ENCODE assay signal across 11 mouse cellular contexts in the genomic region with DNA sequence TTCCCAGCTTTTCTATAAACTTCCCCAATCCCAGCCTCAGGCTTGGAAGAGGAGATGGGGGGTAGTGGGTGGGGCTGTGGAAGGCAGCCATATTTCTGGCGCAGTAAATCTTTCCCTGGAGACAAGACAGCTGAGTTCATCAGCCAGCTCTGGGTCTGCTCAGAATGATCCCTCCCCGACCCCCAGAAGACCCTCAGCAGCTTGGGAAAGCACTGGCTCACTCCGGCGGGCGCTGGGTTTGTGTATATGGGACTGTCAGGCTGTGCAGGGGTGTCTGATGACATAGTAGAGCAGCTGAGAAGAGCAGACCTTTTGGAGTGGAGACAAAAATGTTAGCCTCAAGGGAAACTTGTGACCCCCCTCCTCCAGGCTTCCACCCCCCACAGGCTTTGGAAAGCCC.
A peak's percentile ranks its signal among the peaks of the same experiment; 100 is the strongest.
DNase-seq lines count a peak whose midpoint lies in the region; ATAC-seq and TF ChIP-seq lines count a peak whose summit lies in the region.
"Had no signal": no experiment of that assay in that cellular context is flagged by ENCODE, and none has a peak within 500 bp of the region (broad histone marks: within the 10 kb centered on the region; RNA-seq: fewer than 3 reads in every experiment).

No protein-coding gene starts in this region.

- peak overlapping the region; percentile 54 for H3K27ac ChIP-seq in hindbrain, embryonic 10.5 days
- no peak overlapping the region for H3K27ac ChIP-seq in hindbrain, embryonic 14.5 days
- no peak overlapping the region; the same call in 1 of the 2 replicates for H3K27ac ChIP-seq in lung, embryonic 16.5 days (ENCODE audit: low read length)
- H3K27ac ChIP-seq in intestine, postnatal 0 days (ENCODE audit: low read depth, low read length): no peak overlapping the region
- peak overlapping the region; percentile 96 for H3K27ac ChIP-seq in stomach, embryonic 15.5 days
- H3K27ac ChIP-seq: midbrain, embryonic 15.5 days had no signal

- peaks cover 71% of the 10 kb centered on the region for H3K4me1 ChIP-seq in hindbrain, embryonic 10.5 days (replicated peaks)
- H3K4me1 ChIP-seq in hindbrain, embryonic 14.5 days (replicated peaks; ENCODE audit: control insufficient read depth, insufficient read depth, low read length): peaks cover 26% of the 10 kb centered on the region
- H3K4me1 ChIP-seq in lung, embryonic 16.5 days (replicated peaks; ENCODE audit: control insufficient read depth, insufficient read depth, low read length): peaks cover 58% of the 10 kb centered on the region
- peaks cover 5% of the 10 kb centered on the region; the same call in 1 of the 2 replicates for H3K4me1 ChIP-seq in lung, adult 2 months (ENCODE audit: control insufficient read depth, insufficient read depth, low read length)
- H3K4me1 ChIP-seq in intestine, postnatal 0 days (replicated peaks; ENCODE audit: control insufficient read depth, insufficient read depth, low read length): 0 out of 2 replicates have a peak, but pooled peaks cover 4% of the 10 kb centered on the region
- H3K4me1 ChIP-seq in stomach, embryonic 15.5 days: peaks cover 40% of the 10 kb centered on the region

- no peaks in the 10 kb centered on the region for H3K36me3 ChIP-seq in hindbrain, embryonic 10.5 days
- no peaks in the 10 kb centered on the region for H3K36me3 ChIP-seq in hindbrain, embryonic 14.5 days (replicated peaks; ENCODE audit: control insufficient read depth, insufficient read depth)
- no peaks in the 10 kb centered on the region for H3K36me3 ChIP-seq in lung, embryonic 16.5 days (ENCODE audit: control insufficient read depth, insufficient read depth, low read length)
- no peaks in the 10 kb centered on the region for H3K36me3 ChIP-seq in intestine, postnatal 0 days (ENCODE audit: control insufficient read depth, insufficient read depth)
- no peaks in the 10 kb centered on the region for H3K36me3 ChIP-seq in stomach, embryonic 15.5 days
- H3K36me3 ChIP-seq: midbrain, embryonic 15.5 days had no signal

- intact Hi-C loops in left cerebral cortex, postnatal 25 days (cut with DNase I): no loop called here

- WGBS in hindbrain, embryonic 10.5 days: 60% methylated on average over 5 of the region's 5 CpGs
- 47% methylated on average over 5 of the region's 5 CpGs for WGBS in hindbrain, embryonic 14.5 days
- WGBS in lung, embryonic 16.5 days: 43% methylated on average over 5 of the region's 5 CpGs
- 58% methylated on average over 5 of the region's 5 CpGs for WGBS in lung, adult 2 months
- 63% methylated on average over 5 of the region's 5 CpGs for WGBS in intestine, postnatal 0 days
- 36% methylated on average over 5 of the region's 5 CpGs for WGBS in stomach, embryonic 15.5 days

- no peak for ATAC-seq in hindbrain, embryonic 14.5 days (ENCODE audit: low FRiP score)
- peak; percentile 91 for ATAC-seq in lung, embryonic 16.5 days (ENCODE audit: low read depth)
- 0 out of 2 replicates have a peak, but pooled peaks have one; percentile 29 for ATAC-seq in intestine, postnatal 0 days
- peak; percentile 79 for ATAC-seq in stomach, embryonic 15.5 days (ENCODE audit: insufficient read depth, low FRiP score, low read depth)
- ATAC-seq: CD4-positive, CD25-positive, alpha-beta regulatory T cell, adult 4 months; midbrain, embryonic 15.5 days had no signal

- no peak overlapping the region for H3K4me3 ChIP-seq in hindbrain, embryonic 10.5 days
- H3K4me3 ChIP-seq in hindbrain, embryonic 14.5 days (replicated peaks; ENCODE audit: low read length): no peak overlapping the region
- no peak overlapping the region for H3K4me3 ChIP-seq in lung, embryonic 16.5 days (ENCODE audit: low read length)
- no peak overlapping the region for H3K4me3 ChIP-seq in lung, adult 2 months (replicated peaks; ENCODE audit: extremely low read depth, low read depth, low read length)
- no peak overlapping the region for H3K4me3 ChIP-seq in intestine, postnatal 0 days (ENCODE audit: low read depth, low read length)
- no peak overlapping the region for H3K4me3 ChIP-seq in stomach, embryonic 15.5 days (replicated peaks)
- H3K4me3 ChIP-seq: midbrain, embryonic 15.5 days had no signal

- no peaks in the 10 kb centered on the region for H3K9me3 ChIP-seq in hindbrain, embryonic 10.5 days
- no peaks in the 10 kb centered on the region for H3K9me3 ChIP-seq in hindbrain, embryonic 14.5 days (ENCODE audit: control insufficient read depth, low read length)
- H3K9me3 ChIP-seq in lung, embryonic 16.5 days (ENCODE audit: control insufficient read depth, low read length): no peaks in the 10 kb centered on the region
- H3K9me3 ChIP-seq in intestine, postnatal 0 days (ENCODE audit: control insufficient read depth): no peaks in the 10 kb centered on the region
- H3K9me3 ChIP-seq in stomach, embryonic 15.5 days: no peaks in the 10 kb centered on the region
- H3K9me3 ChIP-seq: midbrain, embryonic 15.5 days had no signal

- no peak overlapping the region for H3K4me2 ChIP-seq in hindbrain, embryonic 14.5 days (replicated peaks)
- H3K4me2 ChIP-seq in lung, embryonic 16.5 days (ENCODE audit: low read depth, low read length): no peak overlapping the region
- H3K4me2 ChIP-seq in intestine, postnatal 0 days (replicated peaks; ENCODE audit: low read depth): no peak overlapping the region
- no peak overlapping the region for H3K4me2 ChIP-seq in stomach, embryonic 15.5 days
- H3K4me2 ChIP-seq: midbrain, embryonic 15.5 days had no signal

- H3K9ac ChIP-seq in hindbrain, embryonic 14.5 days: no peak overlapping the region
- no peak overlapping the region for H3K9ac ChIP-seq in lung, embryonic 16.5 days (ENCODE audit: low read length)
- no peak overlapping the region for H3K9ac ChIP-seq in intestine, postnatal 0 days (ENCODE audit: low read depth, low read length)
- no peak overlapping the region for H3K9ac ChIP-seq in stomach, embryonic 15.5 days
- H3K9ac ChIP-seq: midbrain, embryonic 15.5 days had no signal

- TF ChIP-seq POLR2A in lung, adult 2 months (IDR thresholded peaks at IDR 0.05; ENCODE audit: borderline replicate concordance, extremely low read depth, low read depth, low read length): no peak

- no peaks in the 10 kb centered on the region for H3K27me3 ChIP-seq in hindbrain, embryonic 10.5 days (ENCODE audit: insufficient read depth, poor library complexity, severe bottlenecking)
- no peaks in the 10 kb centered on the region for H3K27me3 ChIP-seq in hindbrain, embryonic 14.5 days (ENCODE audit: control insufficient read depth, insufficient read depth, low read length)
- no peaks in the 10 kb centered on the region for H3K27me3 ChIP-seq in lung, embryonic 16.5 days (ENCODE audit: control insufficient read depth, insufficient read depth, low read depth, low read length)
- no peaks in the 10 kb centered on the region for H3K27me3 ChIP-seq in intestine, postnatal 0 days (replicated peaks; ENCODE audit: control insufficient read depth, insufficient read depth, low read length)
- H3K27me3 ChIP-seq in stomach, embryonic 15.5 days (replicated peaks): no peaks in the 10 kb centered on the region
- H3K27me3 ChIP-seq: midbrain, embryonic 15.5 days had no signal

- no peak for TF ChIP-seq CTCF in lung, adult 2 months (IDR thresholded peaks at IDR 0.05; ENCODE audit: insufficient read depth, low read length)
- TF ChIP-seq CTCF in intestine, postnatal 0 days (IDR thresholded peaks at IDR 0.05; ENCODE audit: low read depth): no peak

- DNase-seq in hindbrain, embryonic 10.5 days (ENCODE audit: low spot score): no peak
- no peak for DNase-seq in hindbrain, embryonic 14.5 days (ENCODE audit: low spot score)
- DNase-seq in lung, adult 2 months: no peak
- no peak for DNase-seq in thymus, postnatal 14 days
- no peak for DNase-seq in left cerebral cortex, postnatal 25 days (ENCODE audit: low spot score in 2 of 2)
- DNase-seq: cerebellum, adult 8-10 months had no signal

Comparison
In these comparisons a context has a peak if more than half of its experiments do, and no peak if none do; other contexts are left out.
1. H3K27ac ChIP-seq: peak in hindbrain, embryonic 10.5 days (single experiment) and stomach, embryonic 15.5 days (single experiment); none in hindbrain, embryonic 14.5 days (single experiment), lung, embryonic 16.5 days (single experiment) and intestine, postnatal 0 days (single experiment).